Mouse (Mus musculus): ENCODE measurements around the gene C1ql3. TPM values are rescaled to one million over a fixed set of nuclear protein-coding genes. Genes with fewer than 3 reads are reported as not detected.

C1ql3 gene
- not detected in 4 replicates for total RNA-seq (2023)

GRCm38 (mm10) chr2:13011472-13011871 lies at the start of gene C1ql3:
Gene C1ql3 (minus strand): TSS chr2:13011806.

Other genes starting within 250 kb of the C1ql3 start
- 0.42 to 0.81 TPM in 2 of 4 replicates, not detected in the others for gene Pter, start 87.8 kb downstream of the C1ql3 start, total RNA-seq (2023)

All from B cell, adult 62 days (primary cell).